Mouse (Mus musculus) heart, adult 2 months (tissue): Measurements from ENCODE around the gene Kif28. TPM values are rescaled to one million over a fixed set of nuclear protein-coding genes. Genes with fewer than 3 reads are reported as not detected.
A peak's percentile ranks its signal among the peaks of the same experiment; 100 is the strongest.

ENCODE experiments used
- DNase-seq, 2 experiments: peaks; one replicate each; pipeline ENCODE4 v3.0.0; 2021
- H3K27ac ChIP-seq: fragments of 200-600 bp; 2 replicates; pipeline ENCODE4 v1.8.1; 2022
- H3K27me3 ChIP-seq: fragments of 200-500 bp; 2 replicates; pipeline ENCODE4 v1.6.1; 2012; ENCODE audit warnings: mild to moderate bottlenecking, low read length, inconsistent platforms, mixed read lengths; ENCODE audit not compliant: control insufficient read depth, insufficient read depth
- H3K36me3 ChIP-seq: fragments of 200-500 bp; 2 replicates; pipeline ENCODE4 v1.6.1; 2012; ENCODE audit warnings: low read length, inconsistent platforms; ENCODE audit not compliant: control insufficient read depth, insufficient read depth
- H3K4me1 ChIP-seq: fragments of 200-500 bp; 2 replicates; pipeline ENCODE4 v1.6.1; 2011; ENCODE audit warnings: low read length; ENCODE audit not compliant: control insufficient read depth, insufficient read depth
- H3K4me3 ChIP-seq: fragments of 200-600 bp; 2 replicates; pipeline ENCODE4 v1.8.1; 2022
- H3K79me2 ChIP-seq: fragments of 200-500 bp; replicated peaks from 2 replicates; pipeline ENCODE4 v1.6.1; 2012; ENCODE audit warnings: mild to moderate bottlenecking, inconsistent platforms, low read length, moderate library complexity, mixed read lengths; ENCODE audit not compliant: control insufficient read depth, insufficient read depth
- H3K9ac ChIP-seq: fragments of 200-500 bp; 2 replicates; pipeline ENCODE4 v1.6.1; 2012; ENCODE audit warnings: low read depth, mild to moderate bottlenecking, control low read depth, inconsistent platforms, low read length, mixed read lengths
- CTCF ChIP-seq: fragments of 200-600 bp; IDR thresholded peaks from 2 replicates; pipeline ENCODE4 v1.8.1; 2022; ENCODE audit warnings: antibody characterized with exemption, mild to moderate bottlenecking, moderate library complexity
- EP300 ChIP-seq: fragments of 200-500 bp; IDR thresholded peaks from 2 replicates; pipeline ENCODE4 v1.6.1; 2011; ENCODE audit warnings: low read depth, low read length, control low read depth; ENCODE audit not compliant: insufficient read depth
- POLR2A ChIP-seq: fragments of 200-500 bp; IDR thresholded peaks from 2 replicates; pipeline ENCODE4 v1.6.1; 2011; ENCODE audit warnings: mild to moderate bottlenecking, low read depth, low read length, control low read depth; ENCODE audit not compliant: insufficient read depth
- WGBS: fragments of 180-500 bp; shearing (Covaris S2); methylation state at CpG from one replicate; pipeline ENCODE4 v1.1.7; 2018; 5-methylcytosine and 5-hydroxymethylcytosine counted together
- intact Hi-C: fragments of 180-260 bp; cut with DNase I; formaldehyde crosslinking; loops from one replicate; pipeline ENCODE4 v1.15.1; 2025
- polyA plus RNA-seq: library from polyadenylated mRNA; depleted of rRNA; stranded (reverse); fragments of >200 nt; gene quantifications from 2 replicates; pipeline ENCODE4 v1.2.3, GENCODE M21; 2012
- total RNA-seq, 2 experiments: library from RNA; stranded (reverse); gene quantifications; 2 replicates each; pipeline ENCODE4 v1.2.3; 2021

Gene Kif28
- total and polyA plus RNA-seq, 3 experiments: 0.25 to 0.66 (median 0.47) TPM

DNA sequence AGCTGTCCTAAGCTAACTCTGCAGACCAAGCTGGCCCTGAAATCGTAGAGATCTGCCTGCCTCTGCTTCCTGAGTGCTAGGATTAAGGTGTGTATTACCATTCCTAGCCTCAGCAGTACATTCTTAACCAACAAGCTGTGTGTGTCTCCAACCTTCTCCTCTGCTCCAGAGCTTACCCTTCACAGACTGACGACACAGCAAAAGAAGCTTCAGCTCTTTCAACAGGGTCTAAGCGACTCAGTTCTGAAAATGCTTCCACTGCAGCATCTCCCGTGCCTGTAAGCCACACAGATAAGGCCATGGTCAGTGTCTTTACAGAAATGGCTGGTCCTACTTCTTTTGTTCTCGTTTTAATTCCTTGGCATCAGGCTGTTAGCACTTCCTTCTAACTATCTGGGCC lies 15.0 kb upstream of the Kif28 start:
- Histone ChIP-seq H3K27ac (no peak overlapping the region), H3K9ac (no peak overlapping the region), H3K4me3 (no peak overlapping the region), H3K79me2 (no peaks in the 10 kb centered on the region), H3K4me1 (no peaks in the 10 kb centered on the region), H3K27me3 (no peaks in the 10 kb centered on the region), H3K36me3 (peaks cover 2% of the 10 kb centered on the region; the same call in 1 of the 2 replicates)
- intact Hi-C loops: loop anchor here (10.0 kb wide), 1 partner anchor 225 kb away; no protein-coding TSS in a partner anchor
- no peak for DNase-seq
- TF ChIP-seq EP300 (no peak), CTCF (no peak), POLR2A (no peak)
- WGBS: 84% methylated on average over 5 of the region's 5 CpGs

DNA sequence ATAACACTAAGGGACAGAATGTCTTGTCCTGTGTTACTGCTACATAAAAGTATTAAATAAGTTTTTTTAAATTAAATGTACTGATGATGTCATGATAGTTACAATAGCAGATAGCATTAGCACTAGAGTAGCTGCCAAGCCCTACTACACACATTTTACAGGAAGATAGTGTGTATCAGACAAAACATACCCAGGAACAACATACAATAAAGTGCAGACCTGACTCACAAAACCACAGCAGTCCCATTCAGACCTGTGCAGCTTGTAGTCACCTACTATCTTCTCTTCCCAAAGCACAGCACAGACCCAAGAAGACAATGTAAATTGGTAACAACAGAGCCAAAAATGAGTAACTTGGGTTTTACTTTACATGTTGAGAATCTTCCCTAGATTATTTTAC lies 11.4 kb upstream of the Kif28 start:
- intact Hi-C loops: no loop called here

DNA sequence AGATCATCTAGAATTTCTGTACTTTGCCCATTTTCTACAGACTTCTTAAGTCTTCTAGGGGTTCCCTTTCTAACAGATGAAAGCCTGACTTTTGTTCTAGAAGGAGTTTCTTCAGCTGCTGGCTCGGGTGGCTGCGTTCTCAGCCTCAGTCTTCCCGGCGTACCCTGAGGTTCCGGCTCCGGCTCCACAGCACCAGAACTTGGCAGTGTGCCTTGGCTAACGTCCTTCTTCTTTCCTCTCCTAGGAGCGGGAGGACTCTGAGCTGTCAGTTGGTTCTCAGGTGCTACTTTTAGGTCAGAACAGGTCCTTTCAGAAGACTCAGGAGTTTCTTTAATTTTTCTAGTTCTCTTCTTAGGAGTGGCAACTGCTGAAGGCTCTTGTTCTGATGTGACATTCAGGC lies 7.9 kb upstream of the Kif28 start:
- DNase-seq: peak in 1 of 2 experiments; percentile 14
- 70% methylated on average over 8 of the region's 8 CpGs for WGBS
- no peak overlapping the region for H3K27ac ChIP-seq
- TF ChIP-seq CTCF (no peak), POLR2A (no peak), EP300 (no peak)
- H3K36me3 ChIP-seq: peaks cover 7% of the 10 kb centered on the region
- intact Hi-C loops: loop anchor here (5.0 kb wide), 1 partner anchor 34 kb away; no protein-coding TSS in a partner anchor
- H3K4me3 ChIP-seq: no peak overlapping the region
- no peaks in the 10 kb centered on the region for H3K27me3 ChIP-seq
- no peaks in the 10 kb centered on the region for H3K4me1 ChIP-seq
- no peaks in the 10 kb centered on the region for H3K79me2 ChIP-seq
- no peak overlapping the region for H3K9ac ChIP-seq

More for the DNA sequence above, 11.4 kb upstream of the Kif28 start:
- Histone ChIP-seq H3K27me3 (no peaks in the 10 kb centered on the region), H3K4me3 (no peak overlapping the region), H3K79me2 (no peaks in the 10 kb centered on the region), H3K9ac (no peak overlapping the region), H3K27ac (no peak overlapping the region), H3K36me3 (peaks cover 5% of the 10 kb centered on the region), H3K4me1 (no peaks in the 10 kb centered on the region)
- TF ChIP-seq CTCF (no peak), EP300 (no peak), POLR2A (no peak)
- DNase-seq: no peak

DNA sequence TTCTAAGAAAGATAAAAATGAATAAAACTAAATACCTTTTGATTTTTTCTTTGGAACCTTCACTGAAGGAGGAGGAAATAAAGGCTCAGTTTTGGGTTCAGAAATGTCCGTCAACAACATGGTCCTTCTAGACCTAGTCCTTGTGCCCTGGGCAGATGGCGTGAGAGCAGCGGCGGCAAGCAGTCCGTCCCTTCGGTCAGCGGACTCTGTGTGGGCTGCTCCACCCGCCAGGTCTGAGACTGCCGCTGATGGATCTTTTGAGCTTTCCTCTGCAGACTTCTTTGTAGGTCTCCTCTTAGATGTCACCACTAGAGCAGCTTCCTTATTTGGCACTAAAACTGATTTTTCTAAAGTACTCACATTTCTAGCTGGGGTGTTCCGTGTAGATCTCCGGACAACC lies 7.2 kb upstream of the Kif28 start:
- no peak for DNase-seq
- no peaks in the 10 kb centered on the region for H3K27me3 ChIP-seq
- TF ChIP-seq EP300 (no peak), POLR2A (no peak), CTCF (no peak)
- intact Hi-C loops: loop anchor here (5.0 kb wide), 1 partner anchor 35 kb away; no protein-coding TSS in a partner anchor
- H3K27ac ChIP-seq: no peak overlapping the region
- H3K4me3 ChIP-seq: no peak overlapping the region
- no peaks in the 10 kb centered on the region for H3K79me2 ChIP-seq
- 96% methylated on average over 11 of the region's 11 CpGs for WGBS
- H3K4me1 ChIP-seq: no peaks in the 10 kb centered on the region
- H3K9ac ChIP-seq: no peak overlapping the region
- H3K36me3 ChIP-seq: peaks cover 7% of the 10 kb centered on the region

DNA sequence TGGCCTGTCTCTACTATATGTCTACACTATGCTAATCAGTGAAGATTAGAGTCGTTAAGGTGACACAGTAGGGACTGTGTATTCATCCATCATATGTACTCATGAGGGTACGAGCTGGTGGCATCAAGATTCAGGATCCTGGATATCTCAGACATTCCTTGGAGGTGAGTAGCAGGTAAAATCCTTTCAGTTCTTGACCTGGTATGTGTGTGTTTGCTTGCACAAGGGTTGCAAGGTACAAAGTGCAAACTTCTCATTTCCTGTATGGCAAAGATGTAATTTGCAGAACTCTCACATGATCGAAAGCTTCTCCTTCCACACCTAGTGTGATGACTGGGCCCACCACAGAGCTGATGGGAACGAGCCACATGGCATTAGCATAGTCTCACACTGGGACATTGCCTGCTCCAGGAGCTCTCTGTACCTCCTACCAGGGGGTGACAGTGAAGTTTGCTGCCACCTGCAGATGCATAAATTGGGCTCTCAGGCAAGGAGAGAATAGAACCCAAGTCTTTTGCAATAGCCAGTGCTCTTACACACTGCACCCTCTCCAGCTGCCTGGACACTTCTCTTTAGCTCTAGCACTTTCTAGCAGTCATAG lies 1.4 kb downstream of the Kif28 start:
- TF ChIP-seq CTCF (no peak), EP300 (no peak), POLR2A (no peak)
- Histone ChIP-seq H3K36me3 (no peaks in the 10 kb centered on the region; the same call in 1 of the 2 replicates), H3K4me1 (no peaks in the 10 kb centered on the region), H3K79me2 (no peaks in the 10 kb centered on the region), H3K27ac (no peak overlapping the region), H3K9ac (no peak overlapping the region), H3K27me3 (no peaks in the 10 kb centered on the region), H3K4me3 (no peak overlapping the region)
- intact Hi-C loops: no loop called here
- WGBS: 76% methylated on average over 4 of the region's 4 CpGs
- DNase-seq: no peak

DNA sequence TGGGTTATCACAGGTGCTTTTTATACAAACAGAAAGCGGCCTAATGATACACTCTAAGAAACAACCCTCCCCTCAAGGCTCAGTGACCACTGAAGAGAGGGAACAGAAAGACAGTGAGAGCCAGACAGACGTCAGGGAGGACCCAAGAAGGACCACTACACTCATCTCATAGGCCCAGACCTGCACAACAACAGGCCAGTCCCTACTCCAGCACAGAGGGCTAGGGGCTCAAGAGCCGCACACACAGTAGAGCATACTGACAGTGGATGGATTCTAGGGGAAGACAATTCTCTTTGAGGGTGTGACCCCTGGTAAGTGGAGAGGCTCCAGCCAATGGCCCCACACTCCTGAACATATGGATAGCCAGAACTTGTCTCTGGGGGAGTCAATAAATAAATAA lies 8.6 kb downstream of the Kif28 start:
- Histone ChIP-seq H3K36me3 (no peaks in the 10 kb centered on the region), H3K9ac (no peak overlapping the region), H3K4me3 (no peak overlapping the region), H3K79me2 (no peaks in the 10 kb centered on the region), H3K27ac (no peak overlapping the region), H3K27me3 (no peaks in the 10 kb centered on the region), H3K4me1 (peaks cover 3% of the 10 kb centered on the region; the same call in 1 of the 2 replicates)
- intact Hi-C loops: loop anchor here (10.0 kb wide), 1 partner anchor 92 kb away; no protein-coding TSS in a partner anchor
- WGBS: 82% methylated on average over 3 of the region's 3 CpGs
- DNase-seq: no peak
- no peak for TF ChIP-seq CTCF
- TF ChIP-seq POLR2A: no peak
- no peak for TF ChIP-seq EP300
